Mouse (Mus musculus): ENCODE measurements around the gene Smarcd1. TPM values are rescaled to one million over a fixed set of nuclear protein-coding genes. Genes with fewer than 3 reads are reported as not detected.

The Smarcd1 gene
- polyA plus RNA-seq (2012; rRNA removed): 20.5 and 22.6 TPM in 2 replicates

GRCm38 (mm10) chr15:99701999-99702900, at the start of gene Smarcd1:
TSS of gene Smarcd1 (plus strand) at chr15:99702129.

GRCm38 (mm10) chr15:99670154-99670821, 31.6 kb upstream of the Smarcd1 start, which contains the start of gene Asic1:
TSS of gene Asic1 (plus strand) at chr15:99670368.

GRCm38 (mm10) chr15:99705440-99706048, 3.6 kb downstream of the Smarcd1 start, which contains the start of gene Gm17349:
TSS of gene Gm17349 (minus strand) at chr15:99705490.

GRCm38 (mm10) chr15:99717386-99718334, 15.7 kb downstream of the Smarcd1 start, which contains the start of gene Gpd1:
TSS of gene Gpd1 (plus strand) at chr15:99717515.

DNA sequence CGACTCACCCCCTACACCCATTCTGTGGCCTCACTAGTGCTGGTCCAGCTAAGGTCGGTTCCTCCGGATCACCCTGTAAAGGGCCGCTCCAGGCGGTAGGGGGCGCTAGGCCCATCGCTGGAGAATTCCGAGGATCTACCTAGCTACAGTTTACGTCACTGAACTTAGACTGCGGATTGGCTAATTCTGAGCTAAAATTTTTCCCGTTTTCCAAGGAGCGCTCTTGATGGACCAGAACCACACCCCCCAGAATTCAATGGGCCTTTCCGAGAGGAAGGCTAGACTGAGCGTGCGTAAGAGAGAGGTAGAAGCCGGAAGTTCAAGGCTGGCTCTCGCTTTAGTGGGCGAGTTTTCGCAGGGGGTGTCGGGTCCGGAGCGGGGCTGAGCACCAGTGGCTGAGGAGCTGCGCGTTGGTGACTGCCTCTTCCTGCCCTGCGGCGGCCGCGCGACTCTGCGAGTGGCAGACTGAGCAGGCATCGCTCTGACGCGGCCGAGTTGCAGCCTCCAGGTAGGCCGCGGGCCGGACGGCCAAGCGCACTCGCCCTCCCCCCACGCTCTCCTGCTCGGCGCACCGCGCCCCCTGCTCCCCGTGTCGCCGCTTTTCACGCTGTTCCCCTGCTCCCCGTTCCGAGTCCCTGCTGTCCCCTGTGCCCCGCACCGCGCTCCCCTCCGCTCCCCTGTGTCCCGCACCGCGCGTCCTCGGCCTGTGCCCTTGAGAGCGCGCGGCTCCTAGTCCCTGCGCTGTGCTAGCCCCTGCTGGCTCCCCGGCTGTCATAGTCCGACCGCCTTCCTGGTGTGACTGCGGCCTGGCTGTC, 23.6 kb downstream of the Smarcd1 start, which contains the start of gene Cox14:
Gene Cox14, plus strand, starts transcription at position 278 of the 815 bp plus-strand sequence.

Other genes with a start within 250 kb of the Smarcd1 start
- gene Nckap5l, start 244.4 kb upstream of the Smarcd1 start, polyA plus RNA-seq (2012; rRNA removed): 4.2 and 4.4 TPM in 2 replicates
- 5.7 and 7.1 TPM in 2 replicates for gene Bcdin3d, start 227.4 kb upstream of the Smarcd1 start, polyA plus RNA-seq (2012; rRNA removed)
- 1.0 and 2.0 TPM in 2 replicates for gene Faim2, start 174.0 kb upstream of the Smarcd1 start, polyA plus RNA-seq (2012; rRNA removed)
- gene Aqp2, start 123.1 kb upstream of the Smarcd1 start, polyA plus RNA-seq (2012; rRNA removed): not detected in 2 replicates
- gene Aqp5, start 111.3 kb upstream of the Smarcd1 start, polyA plus RNA-seq (2012; rRNA removed): 0.19 and 0.43 TPM in 2 replicates
- not detected in 2 replicates for gene Aqp6, start 100.7 kb upstream of the Smarcd1 start, polyA plus RNA-seq (2012; rRNA removed)
- 10.6 and 12.4 TPM in 2 replicates for gene Racgap1, start 50.5 kb upstream of the Smarcd1 start, polyA plus RNA-seq (2012; rRNA removed)
- 0.42 and 0.56 TPM in 2 replicates for gene Asic1, start 31.8 kb upstream of the Smarcd1 start, polyA plus RNA-seq (2012; rRNA removed)
- gene Gm17349, start 3.4 kb downstream of the Smarcd1 start, polyA plus RNA-seq (2012; rRNA removed): 1.3 and 2.1 TPM in 2 replicates
- 24.8 and 25.9 TPM in 2 replicates for gene Gpd1, start 15.4 kb downstream of the Smarcd1 start, polyA plus RNA-seq (2012; rRNA removed)
- 367 and 448 TPM in 2 replicates for gene Cox14, start 23.5 kb downstream of the Smarcd1 start, polyA plus RNA-seq (2012; rRNA removed)
- 23.7 and 24.2 TPM in 2 replicates for gene Cers5, start 70.8 kb downstream of the Smarcd1 start, polyA plus RNA-seq (2012; rRNA removed)
- gene Lima1, start 173.3 kb downstream of the Smarcd1 start, polyA plus RNA-seq (2012; rRNA removed): 55.7 and 67.8 TPM in 2 replicates